Mouse (Mus musculus) liver, embryonic 14.5 days (tissue): Measurements from ENCODE around the gene Ttll1. TPM values are rescaled to one million over a fixed set of nuclear protein-coding genes. Genes with fewer than 3 reads are reported as not detected.

Experiments
- ATAC-seq: fragments of 200-750 bp; cut with Nextera tagmentation; 2 replicates; pipeline ENCODE4 v1.8.0; 2017; ENCODE audit warnings: moderate number of reproducible peaks, mild to moderate bottlenecking, moderate library complexity; ENCODE audit not compliant: insufficient read depth
- DNase-seq, 3 experiments: peaks; one replicate each; pipeline ENCODE4 v3.0.0-alpha.2; 2012 to 2013; ENCODE audit warnings: low read depth in 3 of 3, low spot score in 3 of 3
- H3K27ac ChIP-seq: fragments of 300-500 bp; sonication (generic); 2 replicates; pipeline ENCODE4 v1.5.1; 2014; ENCODE audit warnings: moderate library complexity, mild to moderate bottlenecking, control low read depth, inconsistent platforms
- H3K27me3 ChIP-seq: fragments of 300-500 bp; sonication (generic); 2 replicates; pipeline ENCODE4 v1.6.1; 2014; ENCODE audit warnings: mild to moderate bottlenecking, low read length, moderate library complexity; ENCODE audit not compliant: control insufficient read depth, insufficient read depth
- H3K36me3 ChIP-seq: fragments of 300-500 bp; sonication (generic); replicated peaks from 2 replicates; pipeline ENCODE4 v1.6.1; 2014; ENCODE audit warnings: low read depth; ENCODE audit not compliant: control insufficient read depth, insufficient read depth
- H3K4me1 ChIP-seq, 2 experiments: fragments of 200-500 bp in 1 of 2; fragments of 300-500 bp in 1 of 2; sonication (generic) in 1 of 2; replicated peaks; 2 replicates each; pipeline ENCODE4 v1.6.1; 2012 to 2014; ENCODE audit warnings: antibody characterized with exemption in 1 of 2, inconsistent platforms in 1 of 2, low read length in 1 of 2; ENCODE audit not compliant: control insufficient read depth in 2 of 2, insufficient read depth in 2 of 2
- H3K4me2 ChIP-seq: fragments of 300-500 bp; sonication (generic); 2 replicates; pipeline ENCODE4 v1.6.1; 2014; ENCODE audit warnings: low read depth, mild to moderate bottlenecking, control low read depth, moderate library complexity
- H3K4me3 ChIP-seq, 2 experiments: fragments of 200-500 bp in 1 of 2; fragments of 300-500 bp in 1 of 2; sonication (generic) in 1 of 2; 2 replicates each; pipeline ENCODE4 v1.5.1; 2012 to 2014; ENCODE audit warnings: low read depth in 2 of 2, low read length in 2 of 2, mild to moderate bottlenecking in 2 of 2, control low read depth in 1 of 2, inconsistent platforms in 1 of 2, moderate library complexity in 1 of 2; ENCODE audit not compliant: insufficient read depth in 1 of 2
- H3K9ac ChIP-seq: fragments of 300-500 bp; sonication (generic); replicated peaks from 2 replicates; pipeline ENCODE4 v1.6.1; 2014; ENCODE audit warnings: mild to moderate bottlenecking, control low read depth, moderate library complexity
- H3K9me3 ChIP-seq: fragments of 300-500 bp; sonication (generic); 2 replicates; pipeline ENCODE4 v1.6.1; 2016; ENCODE audit warnings: low read length, mixed read lengths; ENCODE audit not compliant: control insufficient read depth
- CTCF ChIP-seq: IDR thresholded peaks from 2 replicates; pipeline ENCODE4 v1.5.1; 2016; ENCODE audit warnings: antibody characterized with exemption, low read depth, control low read depth
- EP300 ChIP-seq: IDR thresholded peaks from 2 replicates; pipeline ENCODE4 v1.6.1; 2016; ENCODE audit warnings: antibody characterized with exemption, low read depth
- WGBS: fragments of 180-500 bp; shearing (Covaris S2); extraction: QIAGEN DNeasy Blood & Tissue Kit; methylation state at CpG from one replicate; pipeline ENCODE4 v1.1.7; 2014; ENCODE audit not compliant: insufficient replicate concordance; 5-methylcytosine and 5-hydroxymethylcytosine counted together
- polyA plus RNA-seq, 2 experiments: library from polyadenylated mRNA; depleted of rRNA in 1 of 2; stranded (reverse) in 1 of 2; unstranded in 1 of 2; fragments of >200 nt; fragmentation: Nextera tagmentation in 1 of 2; extraction: Ambion mirVana in 1 of 2; gene quantifications; 2 replicates each; pipeline versions ENCODE4 v1.2.1 to v1.2.3; 2012 to 2014

Gene Ttll1
- polyA plus RNA-seq, 2 experiments = 1.9 to 3.5 TPM

- H3K9me3 ChIP-seq = no peaks in the 10 kb centered on the region
- no peaks in the 10 kb centered on the region; the same call in none of the 2 replicates for H3K36me3 ChIP-seq
- no peak for TF ChIP-seq CTCF
- no peaks in the 10 kb centered on the region for H3K4me1 ChIP-seq
- WGBS = 76% methylated on average over 7 of the region's 7 CpGs
- no peak overlapping the region for H3K4me2 ChIP-seq
- ATAC-seq (no peak), DNase-seq (no peak)
- H3K9ac ChIP-seq = no peak overlapping the region
- H3K4me3 ChIP-seq = no peak overlapping the region
- H3K27ac ChIP-seq = no peak overlapping the region
- H3K27me3 ChIP-seq = no peaks in the 10 kb centered on the region
Measured at GRCm38 (mm10) chr15:83546029-83546428, 35.3 kb upstream of the Ttll1 start.

- TF ChIP-seq CTCF (no peak), EP300 (no peak)
- H3K27me3 ChIP-seq = no peaks in the 10 kb centered on the region; the same call in 1 of the 2 replicates
- H3K9me3 ChIP-seq = no peaks in the 10 kb centered on the region
- H3K4me1 ChIP-seq = 0 out of 4 replicates have a peak, but pooled peaks cover 0 to 2% of the 10 kb centered on the region in 2 experiments
- H3K4me2 ChIP-seq = no peak overlapping the region
- no peak for ATAC-seq
- no peak for DNase-seq
- no peak overlapping the region for H3K9ac ChIP-seq
- H3K4me3 ChIP-seq = no peak overlapping the region
- no peaks in the 10 kb centered on the region; the same call in 1 of the 2 replicates for H3K36me3 ChIP-seq
- 70% methylated on average over 9 of the region's 9 CpGs for WGBS
- no peak overlapping the region for H3K27ac ChIP-seq
Measured at GRCm38 (mm10) chr15:83541647-83542287, 31.1 kb upstream of the Ttll1 start.

GRCm38 (mm10) chr15:83539905-83540304 is 29.2 kb upstream of the Ttll1 start:
- Histone ChIP-seq H3K4me1 (0 out of 4 replicates have a peak, but pooled peaks cover 0 to 2% of the 10 kb centered on the region in 2 experiments), H3K9me3 (no peaks in the 10 kb centered on the region), H3K27me3 (no peaks in the 10 kb centered on the region; the same call in 1 of the 2 replicates), H3K4me3 (no peak overlapping the region), H3K9ac (no peak overlapping the region), H3K36me3 (no peaks in the 10 kb centered on the region), H3K27ac (no peak overlapping the region), H3K4me2 (no peak overlapping the region)
- 40% methylated on average over 4 of the region's 4 CpGs for WGBS
- no peak for DNase-seq
- TF ChIP-seq CTCF = no peak
- TF ChIP-seq EP300 = no peak
- ATAC-seq = no peak

GRCm38 (mm10) chr15:83538855-83539254 is 28.2 kb upstream of the Ttll1 start:
- no peaks in the 10 kb centered on the region for H3K36me3 ChIP-seq

GRCm38 (mm10) chr15:83535890-83536231 is 25.2 kb upstream of the Ttll1 start:
- Histone ChIP-seq H3K9ac (no peak overlapping the region), H3K27me3 (no peaks in the 10 kb centered on the region; the same call in none of the 2 replicates), H3K9me3 (no peaks in the 10 kb centered on the region), H3K4me1 (0 out of 4 replicates have a peak, but pooled peaks cover 0 to 2% of the 10 kb centered on the region in 2 experiments), H3K36me3 (no peaks in the 10 kb centered on the region), H3K4me2 (no peak overlapping the region), H3K4me3 (no peak overlapping the region), H3K27ac (no peak overlapping the region)
- ATAC-seq (no peak), DNase-seq (no peak)
- no peak for TF ChIP-seq EP300
- TF ChIP-seq CTCF = no peak
- WGBS = 59% methylated on average over 6 of the region's 6 CpGs

More at GRCm38 (mm10) chr15:83538855-83539254, 28.2 kb upstream of the Ttll1 start:
- H3K4me2 ChIP-seq = no peak overlapping the region
- DNase-seq (no peak), ATAC-seq (no peak)
- no peak for TF ChIP-seq CTCF
- TF ChIP-seq EP300 = no peak
- no peaks in the 10 kb centered on the region; the same call in 1 of the 2 replicates for H3K27me3 ChIP-seq
- H3K9ac ChIP-seq = no peak overlapping the region
- WGBS = 76% methylated on average over 2 of the region's 2 CpGs
- 0 out of 4 replicates have a peak, but pooled peaks cover 0 to 2% of the 10 kb centered on the region in 2 experiments for H3K4me1 ChIP-seq
- no peaks in the 10 kb centered on the region for H3K9me3 ChIP-seq
- H3K4me3 ChIP-seq = no peak overlapping the region
- H3K27ac ChIP-seq = no peak overlapping the region
